Mouse (Mus musculus): ENCODE results near the gene Cyb5r2. TPM values are rescaled to one million over a fixed set of nuclear protein-coding genes. Genes with fewer than 3 reads are reported as not detected.
A peak's percentile ranks its signal among the peaks of the same experiment; 100 is the strongest.

The Cyb5r2 gene
- polyA plus RNA-seq, 1 experiment from 2014 or later: 0.44 TPM

DNA sequence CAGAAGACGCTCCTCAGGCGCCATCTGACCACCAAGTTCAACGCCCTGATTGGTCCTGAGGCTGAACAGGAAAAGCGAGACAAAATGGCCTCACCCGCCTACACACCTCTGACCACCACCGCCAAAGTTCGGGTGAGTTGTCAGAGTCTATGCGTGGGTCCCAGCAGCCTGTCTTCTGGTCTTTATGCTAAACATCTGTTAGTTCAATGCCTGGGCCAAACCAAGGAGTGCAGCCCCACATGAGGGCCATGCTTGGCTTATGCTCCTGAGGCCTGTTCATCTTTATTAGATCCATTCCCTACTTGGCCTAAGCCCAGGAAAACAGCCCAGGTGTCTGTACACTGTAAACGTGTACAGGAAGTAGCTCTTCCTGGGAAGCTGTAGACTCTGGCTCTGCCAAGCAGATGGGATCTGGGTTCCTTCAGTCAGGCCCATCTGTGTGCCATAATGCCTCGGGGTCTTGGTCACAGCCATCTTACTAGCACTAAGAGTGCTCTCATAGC, 14.8 kb downstream of the Cyb5r2 start:
- no peaks in the 10 kb centered on the region for H3K4me1 ChIP-seq (ENCODE audit: control insufficient read depth, insufficient read depth, low read depth, low read length)
- no peak for ATAC-seq
- no peak overlapping the region for H3K4me3 ChIP-seq (ENCODE audit: low read length)
- H3K36me3 ChIP-seq (ENCODE audit: control insufficient read depth, insufficient read depth, low read length): 0 out of 2 replicates have a peak, but pooled peaks cover 2% of the 10 kb centered on the region
- 87% methylated on average over 10 of the region's 10 CpGs for WGBS
- no peaks in the 10 kb centered on the region for H3K27me3 ChIP-seq (replicated peaks; ENCODE audit: control insufficient read depth, insufficient read depth, low read length)
- no peak overlapping the region for H3K4me2 ChIP-seq (ENCODE audit: low read length)
- H3K9ac ChIP-seq (ENCODE audit: low read depth, low read length): no peak overlapping the region
- H3K27ac ChIP-seq (ENCODE audit: low read depth, low read length): no peak overlapping the region
- no peaks in the 10 kb centered on the region; the same call in 1 of the 2 replicates for H3K9me3 ChIP-seq (ENCODE audit: control insufficient read depth, low read length)

DNA sequence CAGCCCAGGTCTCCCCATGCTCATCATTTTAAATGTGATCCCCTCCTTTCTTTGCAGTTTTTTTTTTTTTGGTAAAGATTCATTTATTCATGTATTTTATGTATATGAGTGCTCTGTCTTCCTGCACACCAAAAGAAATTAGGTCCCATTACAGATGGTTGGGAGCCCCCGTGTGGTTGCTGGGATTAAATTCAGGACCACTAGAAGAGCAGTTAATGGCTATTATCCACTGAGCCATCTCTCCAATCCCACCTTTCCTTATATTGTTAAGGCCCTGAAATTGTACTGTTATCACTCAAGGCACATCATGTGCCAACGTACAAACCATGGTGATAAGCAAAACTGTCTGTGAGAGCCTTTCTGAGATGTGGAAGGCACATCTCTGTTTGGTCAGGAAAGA, 19.1 kb downstream of the Cyb5r2 start:
- peak; percentile 71; the same call in 1 of the 2 replicates for ATAC-seq
- Histone ChIP-seq H3K4me3 (ENCODE audit: low read length) (no peak overlapping the region), H3K36me3 (ENCODE audit: control insufficient read depth, insufficient read depth, low read length) (0 out of 2 replicates have a peak, but pooled peaks cover 2% of the 10 kb centered on the region), H3K9ac (ENCODE audit: low read depth, low read length) (no peak overlapping the region), H3K4me2 (ENCODE audit: low read length) (no peak overlapping the region), H3K4me1 (ENCODE audit: control insufficient read depth, insufficient read depth, low read depth, low read length) (no peaks in the 10 kb centered on the region), H3K9me3 (ENCODE audit: control insufficient read depth, low read length) (no peaks in the 10 kb centered on the region; the same call in 1 of the 2 replicates), H3K27ac (ENCODE audit: low read depth, low read length) (no peak overlapping the region), H3K27me3 (replicated peaks; ENCODE audit: control insufficient read depth, insufficient read depth, low read length) (no peaks in the 10 kb centered on the region)
- 41% methylated on average over 2 of the region's 2 CpGs for WGBS

DNA sequence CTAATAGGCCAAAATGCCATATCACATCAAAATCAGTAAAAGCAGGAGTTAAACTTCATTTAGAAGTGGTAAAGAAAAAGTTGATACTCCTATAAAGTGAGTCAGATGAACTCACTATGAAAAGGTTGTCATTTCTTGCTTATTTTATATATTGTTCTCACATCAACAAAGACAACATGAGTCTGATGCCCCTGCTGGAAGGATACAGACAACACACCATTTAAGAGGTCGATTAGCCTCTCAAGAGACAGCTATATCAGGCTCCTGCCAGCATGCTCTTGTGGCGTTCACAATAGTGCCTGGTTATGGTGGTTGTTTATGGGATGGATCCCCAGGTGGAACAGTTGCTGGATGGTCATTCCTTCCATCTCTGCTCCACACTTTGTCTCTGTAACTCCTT, 24.7 kb downstream of the Cyb5r2 start:
- Histone ChIP-seq H3K27ac (ENCODE audit: low read depth, low read length) (no peak overlapping the region), H3K9ac (ENCODE audit: low read depth, low read length) (no peak overlapping the region), H3K27me3 (replicated peaks; ENCODE audit: control insufficient read depth, insufficient read depth, low read length) (no peaks in the 10 kb centered on the region), H3K36me3 (ENCODE audit: control insufficient read depth, insufficient read depth, low read length) (no peaks in the 10 kb centered on the region), H3K4me2 (ENCODE audit: low read length) (no peak overlapping the region), H3K4me1 (ENCODE audit: control insufficient read depth, insufficient read depth, low read depth, low read length) (no peaks in the 10 kb centered on the region), H3K4me3 (ENCODE audit: low read length) (no peak overlapping the region), H3K9me3 (ENCODE audit: control insufficient read depth, low read length) (no peaks in the 10 kb centered on the region)
- no peak for ATAC-seq
- WGBS: 67% methylated on average over 2 of the region's 2 CpGs

DNA sequence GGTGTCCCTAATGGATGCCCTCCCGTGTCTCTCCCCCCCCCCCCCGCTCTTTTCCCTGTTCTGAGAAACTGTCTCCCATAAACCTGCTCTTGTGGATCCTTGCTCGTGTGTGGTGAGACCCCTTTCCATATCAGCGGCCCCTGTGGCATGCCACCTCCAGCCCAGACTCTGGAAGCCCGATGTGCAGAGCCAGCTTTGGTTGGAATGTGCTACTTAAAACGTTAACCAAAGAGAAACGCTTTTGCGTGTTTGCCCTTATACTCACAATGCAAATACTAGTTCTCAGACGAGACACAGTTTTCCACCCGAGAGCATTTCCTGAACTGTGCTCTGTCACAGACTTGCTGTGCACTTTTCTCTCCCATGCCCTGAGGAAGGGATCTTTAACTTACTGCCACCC, 27.2 kb downstream of the Cyb5r2 start:
- Histone ChIP-seq H3K36me3 (ENCODE audit: control insufficient read depth, insufficient read depth, low read length) (no peaks in the 10 kb centered on the region), H3K4me3 (ENCODE audit: low read length) (no peak overlapping the region), H3K4me2 (ENCODE audit: low read length) (no peak overlapping the region), H3K9ac (ENCODE audit: low read depth, low read length) (no peak overlapping the region), H3K4me1 (ENCODE audit: control insufficient read depth, insufficient read depth, low read depth, low read length) (no peaks in the 10 kb centered on the region), H3K27me3 (replicated peaks; ENCODE audit: control insufficient read depth, insufficient read depth, low read length) (no peaks in the 10 kb centered on the region), H3K9me3 (ENCODE audit: control insufficient read depth, low read length) (no peaks in the 10 kb centered on the region), H3K27ac (ENCODE audit: low read depth, low read length) (no peak overlapping the region)
- ATAC-seq: no peak
- WGBS: 88% methylated on average over 10 of the region's 10 CpGs

DNA sequence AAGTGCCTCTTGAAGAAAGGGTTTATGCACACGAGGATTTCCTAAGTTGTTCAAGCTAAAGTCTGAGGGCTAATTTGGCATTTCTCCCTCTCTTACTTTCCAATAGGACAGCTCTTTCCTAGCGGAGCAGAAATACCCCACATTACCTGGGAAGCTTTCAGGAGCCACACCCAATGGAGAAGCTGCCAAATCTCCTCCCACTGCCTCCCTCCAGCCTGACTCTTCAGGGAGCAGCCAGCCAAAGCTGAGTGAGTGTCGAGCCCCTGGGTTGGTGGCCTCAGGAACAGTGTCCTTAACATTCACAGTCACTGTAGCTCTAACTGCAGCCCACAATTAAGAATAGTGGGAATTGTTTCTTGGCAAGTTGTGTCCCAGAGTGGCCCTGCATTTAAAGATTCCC, 30.3 kb downstream of the Cyb5r2 start:
- no peaks in the 10 kb centered on the region for H3K36me3 ChIP-seq (ENCODE audit: control insufficient read depth, insufficient read depth, low read length)
- no peaks in the 10 kb centered on the region for H3K27me3 ChIP-seq (replicated peaks; ENCODE audit: control insufficient read depth, insufficient read depth, low read length)
- H3K4me2 ChIP-seq (ENCODE audit: low read length): no peak overlapping the region
- H3K4me1 ChIP-seq (ENCODE audit: control insufficient read depth, insufficient read depth, low read depth, low read length): no peaks in the 10 kb centered on the region
- 73% methylated on average over 3 of the region's 3 CpGs for WGBS
- H3K27ac ChIP-seq (ENCODE audit: low read depth, low read length): no peak overlapping the region
- no peak overlapping the region for H3K4me3 ChIP-seq (ENCODE audit: low read length)
- no peak overlapping the region for H3K9ac ChIP-seq (ENCODE audit: low read depth, low read length)
- H3K9me3 ChIP-seq (ENCODE audit: control insufficient read depth, low read length): no peaks in the 10 kb centered on the region
- no peak for ATAC-seq

DNA sequence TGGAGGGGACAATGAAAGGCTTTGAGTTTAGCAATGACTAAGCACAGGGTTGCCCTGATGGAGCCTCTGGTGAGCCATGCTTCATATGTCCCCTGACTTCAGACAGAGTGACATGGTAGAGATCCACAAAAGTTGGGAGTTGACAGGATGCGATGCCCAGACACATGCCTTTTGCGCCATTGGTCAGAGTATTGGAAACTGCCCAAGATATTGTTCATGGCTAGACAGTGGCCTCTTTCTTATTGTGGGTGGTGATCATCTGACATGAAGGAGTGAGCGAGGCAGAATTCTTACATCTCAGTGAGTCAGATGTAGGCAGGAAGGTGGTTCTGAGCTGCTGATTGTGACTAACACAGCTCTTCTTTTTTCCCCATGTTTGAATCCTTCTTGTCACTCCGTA, 35.3 kb downstream of the Cyb5r2 start:
- no peak overlapping the region for H3K4me3 ChIP-seq (ENCODE audit: low read length)
- no peaks in the 10 kb centered on the region for H3K9me3 ChIP-seq (ENCODE audit: control insufficient read depth, low read length)
- no peak overlapping the region for H3K27ac ChIP-seq (ENCODE audit: low read depth, low read length)
- no peaks in the 10 kb centered on the region for H3K27me3 ChIP-seq (replicated peaks; ENCODE audit: control insufficient read depth, insufficient read depth, low read length)
- H3K4me2 ChIP-seq (ENCODE audit: low read length): no peak overlapping the region
- WGBS: 93% methylated on average over 4 of the region's 4 CpGs
- no peak for ATAC-seq
- no peaks in the 10 kb centered on the region for H3K36me3 ChIP-seq (ENCODE audit: control insufficient read depth, insufficient read depth, low read length)
- H3K4me1 ChIP-seq (ENCODE audit: control insufficient read depth, insufficient read depth, low read depth, low read length): no peaks in the 10 kb centered on the region
- H3K9ac ChIP-seq (ENCODE audit: low read depth, low read length): no peak overlapping the region

DNA sequence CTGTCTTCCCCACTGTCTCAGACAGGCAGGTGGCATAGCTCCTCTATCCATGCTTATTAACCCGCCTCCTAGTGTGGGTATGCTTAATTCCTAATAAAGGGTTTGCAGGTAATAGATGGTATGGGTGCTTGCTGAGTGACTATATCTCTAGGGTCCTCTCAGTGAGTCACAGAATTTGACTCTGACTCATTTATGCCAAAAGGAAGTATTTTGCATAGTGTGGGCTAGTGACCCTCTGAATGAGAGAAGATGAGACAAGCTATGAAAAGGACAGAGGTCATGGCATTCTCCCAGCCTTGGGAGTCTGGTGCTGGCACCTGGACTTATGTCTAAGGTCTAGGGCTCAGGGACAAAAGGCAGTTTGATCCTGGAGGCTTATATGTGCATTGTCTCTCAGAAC, 37.1 kb downstream of the Cyb5r2 start:
- 97% methylated on average over 1 of the region's 1 CpGs for WGBS
- Histone ChIP-seq H3K27ac (ENCODE audit: low read depth, low read length) (no peak overlapping the region), H3K9ac (ENCODE audit: low read depth, low read length) (no peak overlapping the region), H3K4me3 (ENCODE audit: low read length) (no peak overlapping the region), H3K4me2 (ENCODE audit: low read length) (no peak overlapping the region), H3K4me1 (ENCODE audit: control insufficient read depth, insufficient read depth, low read depth, low read length) (no peaks in the 10 kb centered on the region), H3K36me3 (ENCODE audit: control insufficient read depth, insufficient read depth, low read length) (no peaks in the 10 kb centered on the region), H3K9me3 (ENCODE audit: control insufficient read depth, low read length) (no peaks in the 10 kb centered on the region), H3K27me3 (replicated peaks; ENCODE audit: control insufficient read depth, insufficient read depth, low read length) (no peaks in the 10 kb centered on the region)
- no peak for ATAC-seq

DNA sequence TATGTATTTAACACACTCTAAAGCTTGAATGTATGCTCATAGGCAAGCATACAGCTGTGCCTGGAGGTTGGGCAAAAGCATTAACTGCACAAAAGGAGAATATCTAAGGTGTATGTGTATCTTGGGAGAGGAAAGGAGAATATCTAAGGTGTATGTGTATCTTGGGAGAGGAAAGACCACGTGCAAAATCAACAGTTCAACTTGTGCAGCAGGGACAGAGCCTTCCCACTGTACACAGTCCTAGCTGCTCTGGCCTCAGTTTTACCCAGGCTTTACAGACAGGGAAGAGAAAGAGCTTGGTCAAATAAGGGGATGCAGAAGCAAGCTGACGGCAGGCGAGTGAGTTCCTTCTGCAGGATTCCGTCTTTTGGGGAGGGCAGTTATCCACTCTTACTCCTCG, 43.8 kb downstream of the Cyb5r2 start:
- no peak overlapping the region for H3K4me2 ChIP-seq (ENCODE audit: low read length)
- H3K9me3 ChIP-seq (ENCODE audit: control insufficient read depth, low read length): no peaks in the 10 kb centered on the region
- no peaks in the 10 kb centered on the region for H3K36me3 ChIP-seq (ENCODE audit: control insufficient read depth, insufficient read depth, low read length)
- no peak for ATAC-seq
- no peak overlapping the region for H3K9ac ChIP-seq (ENCODE audit: low read depth, low read length)
- no peak overlapping the region for H3K4me3 ChIP-seq (ENCODE audit: low read length)
- WGBS: 84% methylated on average over 5 of the region's 5 CpGs
- no peaks in the 10 kb centered on the region for H3K4me1 ChIP-seq (ENCODE audit: control insufficient read depth, insufficient read depth, low read depth, low read length)
- no peak overlapping the region for H3K27ac ChIP-seq (ENCODE audit: low read depth, low read length)
- no peaks in the 10 kb centered on the region for H3K27me3 ChIP-seq (replicated peaks; ENCODE audit: control insufficient read depth, insufficient read depth, low read length)

DNA sequence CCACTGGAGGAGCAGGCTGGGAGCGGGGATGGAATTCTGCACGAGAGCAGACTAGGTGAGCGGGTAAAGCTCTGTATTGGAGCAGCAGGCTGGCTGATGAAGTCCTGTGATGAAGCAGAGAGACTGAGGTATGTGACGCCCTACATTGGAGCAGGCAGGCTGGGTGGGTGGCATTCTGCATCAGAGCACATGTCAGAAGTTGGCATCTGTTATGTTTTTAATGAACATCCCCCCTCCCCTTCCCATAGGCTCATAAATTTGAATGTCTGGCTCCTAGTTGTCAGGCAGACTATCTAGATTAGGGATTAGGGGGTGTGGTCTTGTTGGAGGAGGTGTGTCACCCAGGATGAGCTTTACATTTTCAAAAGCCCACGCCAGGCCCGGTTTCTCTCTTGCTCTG, 45.1 kb downstream of the Cyb5r2 start:
- ATAC-seq: no peak
- 61% methylated on average over 6 of the region's 6 CpGs for WGBS
- no peak overlapping the region for H3K27ac ChIP-seq (ENCODE audit: low read depth, low read length)

More for the DNA sequence above, 45.1 kb downstream of the Cyb5r2 start:
- H3K27me3 ChIP-seq (replicated peaks; ENCODE audit: control insufficient read depth, insufficient read depth, low read length): no peaks in the 10 kb centered on the region
- no peaks in the 10 kb centered on the region for H3K36me3 ChIP-seq (ENCODE audit: control insufficient read depth, insufficient read depth, low read length)
- no peak overlapping the region for H3K4me2 ChIP-seq (ENCODE audit: low read length)
- no peaks in the 10 kb centered on the region for H3K9me3 ChIP-seq (ENCODE audit: control insufficient read depth, low read length)
- H3K9ac ChIP-seq (ENCODE audit: low read depth, low read length): no peak overlapping the region
- H3K4me3 ChIP-seq (ENCODE audit: low read length): no peak overlapping the region
- peaks cover 6% of the 10 kb centered on the region for H3K4me1 ChIP-seq (ENCODE audit: control insufficient read depth, insufficient read depth, low read depth, low read length)
